Mouse (Mus musculus): ENCODE measurements around the gene Bpi. TPM values are rescaled to one million over a fixed set of nuclear protein-coding genes. Genes with fewer than 3 reads are reported as not detected.

Bpi gene
- total RNA-seq, 2 experiments from 2014 or later = not detected

- no peak for DNase-seq
Measured at GRCm38 (mm10) chr2:158243129-158243870, 14.6 kb upstream of the Bpi start.

- no peak for DNase-seq
Measured at GRCm38 (mm10) chr2:158245072-158245817, 12.6 kb upstream of the Bpi start.

GRCm38 (mm10) chr2:158247852-158248251, 10.0 kb upstream of the Bpi start:
- no peak for DNase-seq

- DNase-seq = no peak
Measured at GRCm38 (mm10) chr2:158248318-158248717, 9.6 kb upstream of the Bpi start.

- no peak for DNase-seq
Measured at GRCm38 (mm10) chr2:158250558-158250957, 7.3 kb upstream of the Bpi start.

- DNase-seq = no peak
Measured at GRCm38 (mm10) chr2:158253806-158254205, 4.1 kb upstream of the Bpi start.

GRCm38 (mm10) chr2:158256894-158257293, 1.0 kb upstream of the Bpi start:
- no peak for DNase-seq

GRCm38 (mm10) chr2:158258781-158259180, 887 bp downstream of the Bpi start:
- DNase-seq = peak; percentile 27 to 35

- no peak for DNase-seq
Measured at GRCm38 (mm10) chr2:158259498-158259897, 1.6 kb downstream of the Bpi start.

GRCm38 (mm10) chr2:158264877-158265276, 7.0 kb downstream of the Bpi start:
- DNase-seq = no peak

GRCm38 (mm10) chr2:158270017-158270416, 12.1 kb downstream of the Bpi start:
- DNase-seq = no peak

GRCm38 (mm10) chr2:158273646-158274045, 15.8 kb downstream of the Bpi start:
- DNase-seq = no peak

GRCm38 (mm10) chr2:158275349-158275748, 17.5 kb downstream of the Bpi start:
- DNase-seq = no peak

- no peak for DNase-seq
Measured at GRCm38 (mm10) chr2:158275811-158276210, 17.9 kb downstream of the Bpi start.

- no peak for DNase-seq
Measured at GRCm38 (mm10) chr2:158276451-158276850, 18.6 kb downstream of the Bpi start.

GRCm38 (mm10) chr2:158276878-158277277, 19.0 kb downstream of the Bpi start:
- DNase-seq = no peak

GRCm38 (mm10) chr2:158279656-158280055, 21.8 kb downstream of the Bpi start:
- DNase-seq = no peak

GRCm38 (mm10) chr2:158281497-158282205, 23.8 kb downstream of the Bpi start:
- DNase-seq = no peak

GRCm38 (mm10) chr2:158283136-158283535, 25.2 kb downstream of the Bpi start:
- no peak for DNase-seq

GRCm38 (mm10) chr2:158283771-158284170, 25.9 kb downstream of the Bpi start:
- DNase-seq = no peak

- DNase-seq = peak; percentile 26 to 40
Measured at GRCm38 (mm10) chr2:158284571-158284970, 26.7 kb downstream of the Bpi start.

GRCm38 (mm10) chr2:158285655-158286054, 27.8 kb downstream of the Bpi start:
- no peak for DNase-seq

GRCm38 (mm10) chr2:158295700-158296099, 37.8 kb downstream of the Bpi start:
- DNase-seq = no peak

Data from layer of hippocampus, postnatal 36 days (tissue).